Mouse (Mus musculus): ENCODE measurements around the gene Ogfrl1.

GRCm38 (mm10) chr1:23411533-23411932, 14.0 kb upstream of the Ogfrl1 start:
- TF ChIP-seq CTCF (IDR thresholded peaks at IDR 0.05; ENCODE audit: low read depth) (no peak), EP300 (IDR thresholded peaks at IDR 0.05; ENCODE audit: low read depth) (no peak)

Measured in liver, postnatal 0 days (tissue).